In genomic region chr7:142428213-142428612, GRCm38 (mm10) we compare ENCODE assay signal across 9 mouse cellular contexts. TPM values are rescaled to one million over a fixed set of nuclear protein-coding genes. Genes with fewer than 3 reads are reported as not detected.
DNase-seq lines count a peak whose midpoint lies in the region; ATAC-seq and TF ChIP-seq lines count a peak whose summit lies in the region.
"Had no signal": no experiment of that assay in that cellular context is flagged by ENCODE, and none has a peak within 500 bp of the region (broad histone marks: within the 10 kb centered on the region; RNA-seq: fewer than 3 reads in every experiment).

No protein-coding gene starts in this region.

- no peaks in the 10 kb centered on the region for H3K9me3 ChIP-seq in hindbrain, embryonic 10.5 days
- H3K9me3 ChIP-seq in hindbrain, embryonic 12.5 days (replicated peaks): no peaks in the 10 kb centered on the region
- no peaks in the 10 kb centered on the region for H3K9me3 ChIP-seq in ES-E14 (ENCODE audit: control insufficient read depth, insufficient read depth, low read depth, low read length)
- H3K9me3 ChIP-seq in forebrain, embryonic 14.5 days (replicated peaks; ENCODE audit: control insufficient read depth, low read length): no peaks in the 10 kb centered on the region
- no peaks in the 10 kb centered on the region for H3K9me3 ChIP-seq in liver, postnatal 0 days (ENCODE audit: low read length)

- in situ Hi-C loops in ES-E14 (cut with MboI; ENCODE audit: low sequenced_read_pairs in 2 of 2, unreplicated experiment in 2 of 2): loop anchor here in 1 of 2 experiments (10.0 kb wide), 1 partner anchor 247 kb away; no protein-coding TSS in a partner anchor

- intact Hi-C loops in left cerebral cortex, postnatal 36 days (cut with DNase I): no loop called here
- intact Hi-C loops in left cerebral cortex, postnatal 25 days (cut with DNase I): no loop called here

- no peak overlapping the region for H3K4me2 ChIP-seq in hindbrain, embryonic 12.5 days (replicated peaks)
- no peak overlapping the region for H3K4me2 ChIP-seq in forebrain, embryonic 14.5 days (ENCODE audit: low read length)
- no peak overlapping the region for H3K4me2 ChIP-seq in liver, postnatal 0 days (ENCODE audit: low read depth, low read length)

- TF ChIP-seq EP300 in liver, postnatal 0 days (IDR thresholded peaks at IDR 0.05; ENCODE audit: low read depth): no peak

- no peak overlapping the region for H3K4me3 ChIP-seq in hindbrain, embryonic 10.5 days
- no peak overlapping the region for H3K4me3 ChIP-seq in hindbrain, embryonic 12.5 days
- no peak overlapping the region for H3K4me3 ChIP-seq in ES-E14 (ENCODE audit: insufficient read depth in 1 of 2, low read depth in 1 of 2, low read length in 2 of 2, poor library complexity in 1 of 2, severe bottlenecking in 1 of 2)
- no peak overlapping the region for H3K4me3 ChIP-seq in forebrain, embryonic 14.5 days (ENCODE audit: low read depth, low read length)
- no peak overlapping the region for H3K4me3 ChIP-seq in liver, postnatal 0 days (ENCODE audit: low read depth, low read length)
- H3K4me3 ChIP-seq: erythroblast, embryonic 14.5 days had no signal

- peak; percentile 86 for DNase-seq in hindbrain, embryonic 10.5 days (ENCODE audit: low spot score)
- peak; percentile 51 for DNase-seq in 3134 (ENCODE audit: extremely low read depth, insufficient read length, low spot score)
- DNase-seq in ES-E14 (ENCODE audit: low read depth, low spot score): peak; percentile 69
- peak; percentile 48 for DNase-seq in forebrain, embryonic 14.5 days (ENCODE audit: low spot score)
- peak; percentile 54 for DNase-seq in liver, postnatal 0 days
- no peak for DNase-seq in left cerebral cortex, postnatal 36 days (ENCODE audit: low spot score in 2 of 2)
- no peak for DNase-seq in left cerebral cortex, postnatal 25 days (ENCODE audit: low spot score in 2 of 2)

- peaks cover 10% of the 10 kb centered on the region for H3K27me3 ChIP-seq in hindbrain, embryonic 10.5 days (ENCODE audit: insufficient read depth, poor library complexity, severe bottlenecking)
- H3K27me3 ChIP-seq in hindbrain, embryonic 12.5 days: peaks cover 4% of the 10 kb centered on the region; the same call in 1 of the 2 replicates
- no peaks in the 10 kb centered on the region for H3K27me3 ChIP-seq in forebrain, embryonic 14.5 days (replicated peaks; ENCODE audit: control insufficient read depth, insufficient read depth, low read length)
- no peaks in the 10 kb centered on the region for H3K27me3 ChIP-seq in liver, postnatal 0 days (ENCODE audit: insufficient read depth, low read length)

- H3K9ac ChIP-seq in hindbrain, embryonic 12.5 days: no peak overlapping the region
- H3K9ac ChIP-seq in ES-E14 (ENCODE audit: insufficient read depth, low read depth, low read length, poor library complexity, severe bottlenecking): no peak overlapping the region
- no peak overlapping the region for H3K9ac ChIP-seq in forebrain, embryonic 14.5 days (ENCODE audit: low read length)
- H3K9ac ChIP-seq in liver, postnatal 0 days (replicated peaks): no peak overlapping the region

- 0 out of 2 replicates have a peak overlapping the region, but pooled peaks have one; percentile 36 for H3K27ac ChIP-seq in hindbrain, embryonic 10.5 days
- H3K27ac ChIP-seq in hindbrain, embryonic 12.5 days: no peak overlapping the region
- no peak overlapping the region for H3K27ac ChIP-seq in ES-E14 (ENCODE audit: insufficient read depth, low read depth, low read length, poor library complexity, severe bottlenecking)
- H3K27ac ChIP-seq in forebrain, embryonic 14.5 days (ENCODE audit: low read depth, low read length): no peak overlapping the region
- H3K27ac ChIP-seq in liver, postnatal 0 days (ENCODE audit: low read depth): no peak overlapping the region

- 3% methylated on average over 7 of the region's 7 CpGs for WGBS in hindbrain, embryonic 10.5 days
- WGBS in hindbrain, embryonic 12.5 days: 4% methylated on average over 7 of the region's 7 CpGs
- 5% methylated on average over 7 of the region's 7 CpGs for WGBS in forebrain, embryonic 14.5 days
- 20% methylated on average over 7 of the region's 7 CpGs for WGBS in liver, postnatal 0 days (ENCODE audit: insufficient replicate concordance)

- H3K36me3 ChIP-seq in hindbrain, embryonic 10.5 days: no peaks in the 10 kb centered on the region
- no peaks in the 10 kb centered on the region for H3K36me3 ChIP-seq in hindbrain, embryonic 12.5 days
- H3K36me3 ChIP-seq in ES-E14 (ENCODE audit: control insufficient read depth, insufficient read depth, low read length, poor library complexity, severe bottlenecking): no peaks in the 10 kb centered on the region
- H3K36me3 ChIP-seq in forebrain, embryonic 14.5 days (ENCODE audit: control insufficient read depth, insufficient read depth, low read length): no peaks in the 10 kb centered on the region
- H3K36me3 ChIP-seq in liver, postnatal 0 days (replicated peaks; ENCODE audit: insufficient read depth, low read length): no peaks in the 10 kb centered on the region

- peak; percentile 57 for TF ChIP-seq CTCF in liver, postnatal 0 days (IDR thresholded peaks at IDR 0.05; ENCODE audit: low read depth)

- ATAC-seq in hindbrain, embryonic 12.5 days (ENCODE audit: low FRiP score): no peak
- no peak for ATAC-seq in forebrain, embryonic 14.5 days
- ATAC-seq in liver, postnatal 0 days: 0 out of 2 replicates have a peak, but pooled peaks have one; percentile 7

- H3K4me1 ChIP-seq in hindbrain, embryonic 10.5 days (replicated peaks): peaks cover 23% of the 10 kb centered on the region
- H3K4me1 ChIP-seq in hindbrain, embryonic 12.5 days: peaks cover 22% of the 10 kb centered on the region
- peaks cover 2 to 3% of the 10 kb centered on the region in 2 experiments; a peak in 2 of 4 replicates for H3K4me1 ChIP-seq in ES-E14 (ENCODE audit: control insufficient read depth in 2 of 2, insufficient read depth in 2 of 2, low read length in 2 of 2, poor library complexity in 1 of 2)
- peaks cover 10% of the 10 kb centered on the region for H3K4me1 ChIP-seq in forebrain, embryonic 14.5 days (ENCODE audit: control insufficient read depth, insufficient read depth, low read length)
- H3K4me1 ChIP-seq in liver, postnatal 0 days (ENCODE audit: insufficient read depth): 0 out of 2 replicates have a peak, but pooled peaks cover 6% of the 10 kb centered on the region

TF ChIP-seq in ES-E14, 5 proteins besides CTCF, POLR2A, EP300 and RAD21:
- TF ChIP-seq ZC3H11A (IDR thresholded peaks at IDR 0.05; ENCODE audit: borderline replicate concordance, low read depth, low read length): no peak
- no peak for TF ChIP-seq CHD2 (IDR thresholded peaks at IDR 0.05; ENCODE audit: low read depth, low read length)
- no peak for TF ChIP-seq MAFK (IDR thresholded peaks at IDR 0.05; ENCODE audit: insufficient read depth, low read depth, low read length)
- no peak for TF ChIP-seq HCFC1 (IDR thresholded peaks at IDR 0.05; ENCODE audit: borderline replicate concordance, insufficient read depth, low read length)
- TF ChIP-seq ZNF384 (IDR thresholded peaks at IDR 0.05; ENCODE audit: low read depth, low read length): no peak

RNA-seq across cellular contexts. Expression of gene Syt8, which starts 6.4 kb away (rescaled TPM):
- not detected in 2 replicates for polyA plus RNA-seq in hindbrain, embryonic 10.5 days (2016; fragmentation: Nextera tagmentation; extraction: Ambion mirVana)
- 0.30 TPM in 1 of 2 replicates, not detected in the other for polyA plus RNA-seq in hindbrain, embryonic 12.5 days (2016; fragmentation: Nextera tagmentation; extraction: Ambion mirVana)
- 0.42 and 0.94 TPM in 2 replicates for total RNA-seq in ES-E14 (2012; rRNA removed)
- polyA plus RNA-seq in forebrain, embryonic 14.5 days (2014; fragmentation: Nextera tagmentation; extraction: Ambion mirVana): not detected in 2 replicates
- polyA plus RNA-seq in liver, postnatal 0 days (2015; fragmentation: Nextera tagmentation; extraction: Ambion mirVana): not detected in 2 replicates
- total RNA-seq in left cerebral cortex, postnatal 36 days (2021): not detected
- total RNA-seq in left cerebral cortex, postnatal 25 days (2021): not detected
- polyA plus RNA-seq: erythroblast, embryonic 14.5 days had no signal

RNA-seq across cellular contexts. Expression of gene Tnni2, which starts 13.4 kb away (rescaled TPM):
- 1.2 and 1.3 TPM in 2 replicates for polyA plus RNA-seq in hindbrain, embryonic 10.5 days (2016; fragmentation: Nextera tagmentation; extraction: Ambion mirVana)
- 1.9 and 3.6 TPM in 2 replicates for polyA plus RNA-seq in hindbrain, embryonic 12.5 days (2016; fragmentation: Nextera tagmentation; extraction: Ambion mirVana)
- 1.6 and 3.7 TPM in 2 replicates for total RNA-seq in ES-E14 (2012; rRNA removed)
- 0.67 and 0.82 TPM in 2 replicates for polyA plus RNA-seq in forebrain, embryonic 14.5 days (2014; fragmentation: Nextera tagmentation; extraction: Ambion mirVana)
- polyA plus RNA-seq in liver, postnatal 0 days (2015; fragmentation: Nextera tagmentation; extraction: Ambion mirVana): 6.9 and 72.7 TPM in 2 replicates
- under 1 TPM in 1 of 2 experiments, not detected in 1; 0.69 TPM for total RNA-seq in left cerebral cortex, postnatal 36 days (2021)
- not detected for total RNA-seq in left cerebral cortex, postnatal 25 days (2021)
- polyA plus RNA-seq: erythroblast, embryonic 14.5 days had no signal

RNA-seq across cellular contexts. Expression of gene Lsp1, which starts 32.4 kb away (rescaled TPM):
- polyA plus RNA-seq in hindbrain, embryonic 10.5 days (2016; fragmentation: Nextera tagmentation; extraction: Ambion mirVana): 17.9 and 19.4 TPM in 2 replicates
- 9.6 and 14.4 TPM in 2 replicates for polyA plus RNA-seq in hindbrain, embryonic 12.5 days (2016; fragmentation: Nextera tagmentation; extraction: Ambion mirVana)
- total RNA-seq in ES-E14 (2012; rRNA removed): 3.6 and 13.7 TPM in 2 replicates
- polyA plus RNA-seq in forebrain, embryonic 14.5 days (2014; fragmentation: Nextera tagmentation; extraction: Ambion mirVana): 5.8 and 5.9 TPM in 2 replicates
- 31.5 and 33.6 TPM in 2 replicates for polyA plus RNA-seq in liver, postnatal 0 days (2015; fragmentation: Nextera tagmentation; extraction: Ambion mirVana)
- 1 to 10 TPM; 8.1 to 8.7 TPM for total RNA-seq in left cerebral cortex, postnatal 36 days (2021)
- 1 to 10 TPM; 5.2 to 5.4 TPM for total RNA-seq in left cerebral cortex, postnatal 25 days (2021)

RNA-seq across cellular contexts. Expression of gene Ctsd, which starts 40.4 kb away (rescaled TPM):
- polyA plus RNA-seq in hindbrain, embryonic 10.5 days (2016; fragmentation: Nextera tagmentation; extraction: Ambion mirVana): 159 and 198 TPM in 2 replicates
- polyA plus RNA-seq in hindbrain, embryonic 12.5 days (2016; fragmentation: Nextera tagmentation; extraction: Ambion mirVana): 213 and 215 TPM in 2 replicates
- total RNA-seq in ES-E14 (2012; rRNA removed): 535 and 745 TPM in 2 replicates
- 261 and 263 TPM in 2 replicates for polyA plus RNA-seq in forebrain, embryonic 14.5 days (2014; fragmentation: Nextera tagmentation; extraction: Ambion mirVana)
- 311 and 324 TPM in 2 replicates for polyA plus RNA-seq in liver, postnatal 0 days (2015; fragmentation: Nextera tagmentation; extraction: Ambion mirVana)
- total RNA-seq in left cerebral cortex, postnatal 36 days (2021): 100 to 1,000 TPM; 297 to 348 TPM
- 100 to 1,000 TPM; 318 to 337 TPM for total RNA-seq in left cerebral cortex, postnatal 25 days (2021)

RNA-seq across cellular contexts. Expression of gene Gm49369, which starts 45.7 kb away (rescaled TPM):
- polyA plus RNA-seq in hindbrain, embryonic 10.5 days (2016; fragmentation: Nextera tagmentation; extraction: Ambion mirVana): 1.5 TPM in 1 of 2 replicates, not detected in the other
- polyA plus RNA-seq in hindbrain, embryonic 12.5 days (2016; fragmentation: Nextera tagmentation; extraction: Ambion mirVana): not detected in 2 replicates
- total RNA-seq in ES-E14 (2012; rRNA removed): 6.6 and 17.8 TPM in 2 replicates
- not detected in 2 replicates for polyA plus RNA-seq in forebrain, embryonic 14.5 days (2014; fragmentation: Nextera tagmentation; extraction: Ambion mirVana)
- polyA plus RNA-seq in liver, postnatal 0 days (2015; fragmentation: Nextera tagmentation; extraction: Ambion mirVana): not detected in 2 replicates
- 1 to 10 TPM in 1 of 2 experiments, not detected in 1; 4.6 TPM for total RNA-seq in left cerebral cortex, postnatal 36 days (2021)
- 1 to 10 TPM in 1 of 2 experiments, under 1 TPM in 1; 0.57 to 6.8 TPM for total RNA-seq in left cerebral cortex, postnatal 25 days (2021)

Comparison
In these comparisons a context has a peak if more than half of its experiments do, and no peak if none do; other contexts are left out.
1. DNase-seq: peak in hindbrain, embryonic 10.5 days (single experiment), 3134 (single experiment), ES-E14 (single experiment), forebrain, embryonic 14.5 days (single experiment) and liver, postnatal 0 days (single experiment); none in left cerebral cortex, postnatal 36 days (0 of 2) and left cerebral cortex, postnatal 25 days (0 of 2).